Mouse (Mus musculus): ENCODE results near the gene Pdzrn3.

The Pdzrn3 gene

GRCm38 (mm10) chr6:101287566-101288173 lies 90.0 kb downstream of the Pdzrn3 start:
- DNase-seq: no peak

GRCm38 (mm10) chr6:101287077-101287476 lies 90.6 kb downstream of the Pdzrn3 start:
- no peak for DNase-seq

- no peak for DNase-seq
Measured at GRCm38 (mm10) chr6:101284368-101284955, 93.2 kb downstream of the Pdzrn3 start.

GRCm38 (mm10) chr6:101283891-101284290 lies 93.8 kb downstream of the Pdzrn3 start:
- DNase-seq: no peak

GRCm38 (mm10) chr6:101281644-101282043 lies 96.1 kb downstream of the Pdzrn3 start:
- no peak for DNase-seq

- no peak for DNase-seq
Measured at GRCm38 (mm10) chr6:101280811-101281218, 96.9 kb downstream of the Pdzrn3 start.

- DNase-seq: peak in 1 of 2 experiments; percentile 24
Measured at GRCm38 (mm10) chr6:101278286-101278932, 99.3 kb downstream of the Pdzrn3 start.

- no peak for DNase-seq
Measured at GRCm38 (mm10) chr6:101276261-101276660, 101.4 kb downstream of the Pdzrn3 start.

GRCm38 (mm10) chr6:101275806-101276205 lies 101.9 kb downstream of the Pdzrn3 start:
- no peak for DNase-seq

- peak in 1 of 2 experiments; percentile 30 for DNase-seq
Measured at GRCm38 (mm10) chr6:101274846-101275245, 102.9 kb downstream of the Pdzrn3 start.

GRCm38 (mm10) chr6:101272256-101272655 lies 105.4 kb downstream of the Pdzrn3 start:
- no peak for DNase-seq

- no peak for DNase-seq
Measured at GRCm38 (mm10) chr6:101271378-101272135, 106.1 kb downstream of the Pdzrn3 start.

GRCm38 (mm10) chr6:101270095-101270826 lies 107.4 kb downstream of the Pdzrn3 start:
- DNase-seq: no peak

GRCm38 (mm10) chr6:101269335-101270094 lies 108.2 kb downstream of the Pdzrn3 start:
- DNase-seq: no peak

- DNase-seq: no peak
Measured at GRCm38 (mm10) chr6:101268266-101268665, 109.4 kb downstream of the Pdzrn3 start.

- DNase-seq: peak; percentile 64 to 83
Measured at GRCm38 (mm10) chr6:101266787-101267186, 110.9 kb downstream of the Pdzrn3 start.

- DNase-seq: no peak
Measured at GRCm38 (mm10) chr6:101263544-101263943, 114.2 kb downstream of the Pdzrn3 start.

- peak in 1 of 2 experiments; percentile 63 for DNase-seq
Measured at GRCm38 (mm10) chr6:101261513-101261912, 116.2 kb downstream of the Pdzrn3 start.

- no peak for DNase-seq
Measured at GRCm38 (mm10) chr6:101259411-101259810, 118.3 kb downstream of the Pdzrn3 start.

- no peak for DNase-seq
Measured at GRCm38 (mm10) chr6:101257418-101257817, 120.3 kb downstream of the Pdzrn3 start.

GRCm38 (mm10) chr6:101254652-101255051 lies 123.0 kb downstream of the Pdzrn3 start:
- DNase-seq: no peak

Data from lung, postnatal 4 days (tissue).